Mouse (Mus musculus) gastrocnemius, adult 2 months (tissue): ENCODE results near the gene Gm10203. TPM values are rescaled to one million over a fixed set of nuclear protein-coding genes. Genes with fewer than 3 reads are reported as not detected.
"Not testable (repeated sequence)": the region's sequence is repeated elsewhere in the genome, so short reads cannot be mapped to it uniquely, and the experiment has no call there.

Source experiments
- DNase-seq: peaks from one replicate; pipeline ENCODE4 v3.0.0; 2022
- H3K27ac ChIP-seq: fragments of 200-600 bp; 2 replicates; pipeline ENCODE4 v1.8.1; 2022; ENCODE audit warnings: mild to moderate bottlenecking
- H3K4me3 ChIP-seq: fragments of 200-600 bp; 2 replicates; pipeline ENCODE4 v1.8.1; 2022; ENCODE audit warnings: mild to moderate bottlenecking, moderate library complexity
- CTCF ChIP-seq: fragments of 200-600 bp; IDR thresholded peaks from 2 replicates; pipeline ENCODE4 v1.8.1; 2022; ENCODE audit warnings: antibody characterized with exemption, mild to moderate bottlenecking, moderate library complexity
- intact Hi-C: fragments of 180-260 bp; cut with DNase I; formaldehyde crosslinking; loops from one replicate; pipeline ENCODE4 v1.15.1; 2025
- long read RNA-seq, 2 experiments: library from polyadenylated mRNA; stranded (forward); transcript quantifications; one replicate each; pipeline ENCODE4 v2.0.0; 2021
- total RNA-seq, 2 experiments: library from RNA; stranded (reverse); gene quantifications; 2 replicates each; pipeline ENCODE4 v1.2.3; 2021

Gm10203 gene
- not detected for total RNA-seq
- long read RNA-seq, experiment 1, result 0 reads
- long read RNA-seq, experiment 2, result 0 reads

- intact Hi-C loops, result loop anchor here (5.0 kb wide), 1 partner anchor 177 kb away; the partner anchor contains the start of gene Resf1
- not testable (repeated sequence) for DNase-seq, H3K4me3 ChIP-seq, H3K27ac ChIP-seq
Observed at GRCm38 (mm10) chr6:149129870-149130269, at the start of gene Gm10203. Gm10203 (plus strand) TSS chr6:149130170.

GRCm38 (mm10) chr6:149092406-149092805 lies 37.6 kb upstream of the Gm10203 start:
- no peak for DNase-seq
- TF ChIP-seq CTCF, result no peak
- Histone ChIP-seq H3K4me3 (no peak overlapping the region), H3K27ac (no peak overlapping the region)
- intact Hi-C loops, result no loop called here

GRCm38 (mm10) chr6:149093465-149093864 lies 36.5 kb upstream of the Gm10203 start:
- no peak for TF ChIP-seq CTCF

GRCm38 (mm10) chr6:149094555-149094954 lies 35.4 kb upstream of the Gm10203 start:
- Histone ChIP-seq H3K4me3 (no peak overlapping the region; the same call in 1 of the 2 replicates), H3K27ac (peak overlapping the region; percentile 65)
- intact Hi-C loops, result no loop called here
- no peak for TF ChIP-seq CTCF
- no peak for DNase-seq

More at GRCm38 (mm10) chr6:149093465-149093864, 36.5 kb upstream of the Gm10203 start:
- intact Hi-C loops, result no loop called here
- no peak for DNase-seq
- Histone ChIP-seq H3K27ac (peak overlapping the region; percentile 65), H3K4me3 (peak overlapping the region; percentile 26; the same call in 1 of the 2 replicates)

GRCm38 (mm10) chr6:149095389-149095788 lies 34.6 kb upstream of the Gm10203 start:
- H3K4me3 ChIP-seq, result no peak overlapping the region
- peak overlapping the region; percentile 6; the same call in 1 of the 2 replicates for H3K27ac ChIP-seq
- intact Hi-C loops, result no loop called here
- no peak for DNase-seq
- peak; percentile 13 for TF ChIP-seq CTCF

GRCm38 (mm10) chr6:149096233-149096632 lies 33.7 kb upstream of the Gm10203 start:
- Histone ChIP-seq H3K27ac (no peak overlapping the region), H3K4me3 (no peak overlapping the region)
- TF ChIP-seq CTCF, result no peak
- intact Hi-C loops, result no loop called here
- DNase-seq, result no peak

GRCm38 (mm10) chr6:149097276-149097675 lies 32.7 kb upstream of the Gm10203 start:
- no peak for TF ChIP-seq CTCF
- intact Hi-C loops, result no loop called here
- DNase-seq, result no peak
- Histone ChIP-seq H3K27ac (no peak overlapping the region), H3K4me3 (no peak overlapping the region)

GRCm38 (mm10) chr6:149098993-149099392 lies 31.0 kb upstream of the Gm10203 start:
- intact Hi-C loops, result no loop called here
- no peak overlapping the region; the same call in 1 of the 2 replicates for H3K27ac ChIP-seq
- DNase-seq, result no peak
- no peak for TF ChIP-seq CTCF
- peak overlapping the region; percentile 84; the same call in 1 of the 2 replicates for H3K4me3 ChIP-seq

- intact Hi-C loops, result loop anchor here (5.0 kb wide), 1 partner anchor 153 kb away; the partner anchor contains the start of gene Sinhcaf
- Histone ChIP-seq H3K4me3 (peak overlapping the region; percentile 84), H3K27ac (peak overlapping the region; percentile 92)
- DNase-seq, result peak; percentile 53
- TF ChIP-seq CTCF, result no peak; the same call in 1 of the 2 replicates
Observed at GRCm38 (mm10) chr6:149100174-149101075, 29.5 kb upstream of the Gm10203 start.

- peak; percentile 91 for DNase-seq
- Histone ChIP-seq H3K4me3 (peak within 1 kb of the TSS; percentile 84), H3K27ac (peak within 1 kb of the TSS; percentile 92)
- TF ChIP-seq CTCF, result no peak; the same call in 1 of the 2 replicates
- intact Hi-C loops, result loop anchor here (5.0 kb wide), 1 partner anchor 154 kb away; the partner anchor contains the start of gene Sinhcaf
Observed at GRCm38 (mm10) chr6:149101076-149101942, 28.7 kb upstream of the Gm10203 start, which contains the start of gene Dennd5b. Dennd5b (minus strand) TSS chr6:149101680.

GRCm38 (mm10) chr6:149101943-149102243 lies 28.1 kb upstream of the Gm10203 start:
- DNase-seq, result no peak
- peak overlapping the region; percentile 92 for H3K27ac ChIP-seq
- no peak for TF ChIP-seq CTCF
- intact Hi-C loops, result loop anchor here (5.0 kb wide), 1 partner anchor 155 kb away; the partner anchor contains the start of gene Sinhcaf
- H3K4me3 ChIP-seq, result peak overlapping the region; percentile 84

GRCm38 (mm10) chr6:149103451-149103850 lies 26.5 kb upstream of the Gm10203 start:
- no peak for TF ChIP-seq CTCF
- Histone ChIP-seq H3K4me3 (no peak overlapping the region), H3K27ac (no peak overlapping the region)
- intact Hi-C loops, result loop anchor here (5.0 kb wide), 1 partner anchor 156 kb away; the partner anchor contains the start of gene Sinhcaf
- DNase-seq, result no peak
